Mouse (Mus musculus) embryonic stem cell, embryonic (primary cell): ENCODE measurements around the gene Iqcg.

Experiments used
- CTCF ChIA-PET, 4 experiments: fragments of 300-600 bp in 2 of 4; fragments of 350-600 bp in 2 of 4; sonication (Branson Sonifier 250); formaldehyde crosslinking; loops; one replicate each; lab custom pipeline; 2022; ENCODE audit warnings: inconsistent platforms in 2 of 4; lab: Charles Lee
- POLR2A ChIA-PET, 4 experiments: fragments of 300-600 bp in 2 of 4; fragments of 350-600 bp in 2 of 4; sonication (Branson Sonifier 250); formaldehyde crosslinking; loops; one replicate each; lab custom pipeline; 2022; ENCODE audit warnings: antibody characterized with exemption in 4 of 4, inconsistent platforms in 1 of 4; lab: Charles Lee

Gene Iqcg

DNA sequence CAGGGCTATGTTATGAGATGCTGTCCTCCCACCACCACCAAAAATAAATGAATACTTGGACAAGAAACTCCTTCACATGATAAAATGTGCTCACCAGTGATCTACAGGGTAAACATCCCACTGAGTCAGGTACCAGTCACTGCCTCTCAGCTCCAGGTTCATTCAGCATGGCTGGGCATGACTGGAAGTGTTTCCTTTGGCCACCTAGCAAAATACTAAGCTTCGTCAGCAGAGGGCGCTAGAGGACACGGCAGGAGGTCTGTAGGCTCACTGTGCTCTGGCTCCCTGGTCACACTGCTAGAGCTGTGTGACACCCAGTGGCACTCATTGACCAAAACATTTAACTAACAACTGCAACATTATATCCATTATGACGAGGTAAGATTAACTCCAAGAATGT lies 32.3 kb downstream of the Iqcg start:
- ChIA-PET POLR2A (interaction anchor here (0.5 to 3.6 kb wide), 21 partner anchors 11 to 434 kb away, joined by 3 to 38 read pairs (median 3); partner anchors contain the start of genes Iqcg (in 4 of the 4), Rpl35a (in 3 of the 4) and Osbpl11 (in 1 of the 4)), CTCF (interaction anchor here (0.5 to 2.2 kb wide), 91 partner anchors 9 to 1646 kb away, joined by 3 to 21 read pairs (median 4); partner anchors contain the start of genes Iqcg (in 3 of the 4), Rpl35a (in 2 of the 4), Osbpl11 (in 1 of the 4) and Snx4 (in 1 of the 4))

GRCm38 (mm10) chr16:33021381-33021780 lies 34.6 kb downstream of the Iqcg start:
- ChIA-PET CTCF (interaction anchor here in 3 of 4 experiments (0.6 to 1.3 kb wide), 4 partner anchors 306 to 510 kb away, joined by 3 to 5 read pairs (median 4); no protein-coding TSS in a partner anchor), POLR2A (interaction anchor here in 2 of 4 experiments (0.7 to 3.6 kb wide), 2 partner anchors 35 to 169 kb away, joined by 3 to 38 read pairs; partner anchors contain the start of genes Iqcg (in 1 of the 2) and Rpl35a (in 1 of the 2))

DNA sequence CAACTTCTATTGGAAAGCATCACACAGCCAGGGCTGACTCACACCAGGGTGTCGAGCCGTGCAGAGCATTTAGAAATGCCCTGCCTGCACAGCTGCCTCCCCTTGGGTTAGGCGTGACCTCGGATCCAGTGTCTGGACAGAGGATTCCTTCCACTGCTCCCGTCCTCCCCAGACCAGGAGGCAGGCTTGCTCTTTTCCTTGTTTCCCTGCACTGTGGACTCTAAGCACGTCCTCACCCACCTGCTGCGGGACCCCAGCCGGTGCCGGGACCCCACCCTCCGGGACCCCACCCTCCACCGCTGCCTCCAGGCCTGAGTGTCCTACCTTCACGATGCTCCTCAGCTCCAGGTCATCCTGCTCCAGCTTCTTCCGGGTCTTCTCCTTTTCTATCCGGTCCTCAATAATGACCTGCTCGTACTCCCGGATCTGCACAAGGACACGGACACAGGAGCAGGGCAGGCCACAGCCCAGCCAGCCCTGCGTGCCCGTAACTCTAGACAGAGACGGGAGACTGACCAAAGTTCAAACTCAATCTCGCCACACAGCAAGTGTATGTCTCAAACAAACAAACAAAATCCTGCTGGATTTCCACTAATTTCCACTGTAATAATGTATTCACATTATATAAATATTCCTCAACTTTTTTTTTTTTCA lies 36.8 kb downstream of the Iqcg start:
- POLR2A ChIA-PET: interaction anchor here in 3 of 4 experiments (0.5 to 3.3 kb wide), 8 partner anchors 12 to 716 kb away, joined by 3 to 21 read pairs (median 4); partner anchors contain the start of genes Iqcg (in 2 of the 3) and Rpl35a (in 2 of the 3)
- CTCF ChIA-PET: interaction anchor here in 1 of 4 experiments (0.7 kb wide), 1 partner anchor 314 kb away, joined by 3 read pairs; no protein-coding TSS in a partner anchor

- ChIA-PET CTCF (interaction anchor here in 3 of 4 experiments (0.5 to 0.7 kb wide), 4 partner anchors 18 to 1056 kb away, joined by 3 to 8 read pairs (median 4); partner anchors contain the start of gene Lmln (in 1 of the 3)), POLR2A (interaction anchor here in 3 of 4 experiments (0.7 to 3.3 kb wide), 5 partner anchors 10 to 321 kb away, joined by 3 to 21 read pairs (median 8); partner anchors contain the start of genes Iqcg (in 2 of the 3) and Rpl35a (in 2 of the 3))
Observed at GRCm38 (mm10) chr16:33017677-33018349, 38.2 kb downstream of the Iqcg start.

- POLR2A ChIA-PET: interaction anchor here in 1 of 4 experiments (0.6 kb wide), 1 partner anchor 44 kb away, joined by 5 read pairs; no protein-coding TSS in a partner anchor
- CTCF ChIA-PET: no interaction called here
Observed at GRCm38 (mm10) chr16:33015986-33016385, 40.0 kb downstream of the Iqcg start.

GRCm38 (mm10) chr16:33015396-33015907 lies 40.6 kb downstream of the Iqcg start:
- ChIA-PET POLR2A (no interaction called here), CTCF (interaction anchor here in 1 of 4 experiments (3.8 kb wide), 1 partner anchor 8 kb away, joined by 18 read pairs; no protein-coding TSS in a partner anchor)

- ChIA-PET POLR2A (interaction anchor here in 1 of 4 experiments (2.7 kb wide), 1 partner anchor 42 kb away, joined by 18 read pairs; the partner anchor contains the start of genes Iqcg and Rpl35a), CTCF (interaction anchor here in 1 of 4 experiments (3.8 kb wide), 1 partner anchor 9 kb away, joined by 18 read pairs; no protein-coding TSS in a partner anchor)
Observed at GRCm38 (mm10) chr16:33014921-33015320, 41.1 kb downstream of the Iqcg start.

DNA sequence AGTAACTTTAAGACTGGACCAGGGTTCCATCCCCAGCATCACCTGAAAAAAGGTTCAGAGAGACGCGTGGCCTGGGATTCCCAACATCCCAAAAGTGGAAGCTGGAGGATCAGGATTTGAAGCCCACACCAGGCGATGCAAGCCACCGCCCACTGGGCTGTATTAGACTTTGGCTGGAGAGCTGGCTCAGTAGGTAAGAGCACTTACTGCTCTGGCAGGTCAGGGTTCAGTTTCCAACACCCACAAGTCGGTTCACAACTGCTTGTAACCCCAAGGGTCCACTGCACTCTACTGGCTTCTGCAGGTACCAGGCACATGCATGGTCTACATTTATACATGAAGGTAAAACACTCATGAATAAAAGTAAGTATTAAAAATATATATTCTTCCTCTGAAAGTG lies 42.2 kb downstream of the Iqcg start:
- CTCF ChIA-PET: interaction anchor here in 3 of 4 experiments (2.0 to 3.8 kb wide), 3 partner anchors 10 kb away, joined by 7 to 18 read pairs (median 11); no protein-coding TSS in a partner anchor
- POLR2A ChIA-PET: interaction anchor here in 2 of 4 experiments (0.5 to 2.7 kb wide), 6 partner anchors 9 to 891 kb away, joined by 3 to 18 read pairs (median 5); partner anchors contain the start of genes Iqcg (in 1 of the 2) and Rpl35a (in 1 of the 2)

DNA sequence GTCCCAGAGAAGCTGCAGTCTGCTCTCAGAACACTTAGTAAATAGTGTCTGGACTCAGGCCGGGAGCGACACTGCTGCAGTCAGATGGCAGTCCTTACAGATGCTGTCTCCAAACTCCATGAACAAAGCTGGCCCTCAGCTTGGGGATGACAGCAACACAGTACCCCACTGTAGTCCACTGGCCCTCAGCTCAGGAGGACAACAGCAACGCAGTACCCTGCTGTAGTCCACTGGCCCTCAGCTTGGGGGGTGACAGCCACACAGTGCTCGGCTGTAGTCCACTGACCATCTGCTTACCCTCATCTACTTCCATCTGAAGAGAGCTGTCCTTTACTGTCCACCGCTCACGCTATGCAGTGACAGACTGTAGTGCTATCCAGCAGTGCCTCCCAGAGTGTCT lies 45.9 kb downstream of the Iqcg start:
- CTCF ChIA-PET: interaction anchor here in 1 of 4 experiments (2.3 kb wide), 1 partner anchor 13 kb away, joined by 12 read pairs; no protein-coding TSS in a partner anchor
- POLR2A ChIA-PET: interaction anchor here in 2 of 4 experiments (0.7 to 1.9 kb wide), 3 partner anchors 11 to 807 kb away, joined by 3 to 4 read pairs (median 3); no protein-coding TSS in a partner anchor

- ChIA-PET POLR2A (interaction anchor here in 3 of 4 experiments (0.5 to 1.9 kb wide), 10 partner anchors 9 to 116 kb away, joined by 3 to 8 read pairs (median 4); partner anchors contain the start of genes Iqcg (in 3 of the 3) and Rpl35a (in 1 of the 3)), CTCF (interaction anchor here in 3 of 4 experiments (0.5 to 2.0 kb wide), 5 partner anchors 16 to 1725 kb away, joined by 3 to 9 read pairs (median 5); no protein-coding TSS in a partner anchor)
Observed at GRCm38 (mm10) chr16:33007436-33007835, 48.6 kb downstream of the Iqcg start.

DNA sequence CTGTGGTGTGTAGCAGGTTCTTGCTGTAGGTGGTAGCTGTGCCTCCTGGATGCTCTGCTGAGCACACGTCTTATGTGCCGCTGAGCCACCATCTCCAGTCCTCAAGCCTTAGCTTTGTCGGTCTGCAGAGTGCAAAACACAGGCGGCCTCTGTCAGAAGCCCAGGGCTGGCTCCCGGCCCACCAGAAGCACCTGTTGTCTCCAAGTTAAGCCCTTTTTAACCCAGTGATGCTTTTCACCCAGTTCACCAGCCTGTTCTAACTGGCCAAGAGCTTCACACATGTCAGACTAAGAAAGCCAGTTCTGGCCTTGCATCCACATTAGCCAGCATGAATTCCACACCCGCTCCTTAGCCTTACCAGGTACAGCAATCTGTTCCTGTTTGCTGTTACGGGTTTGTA lies 49.1 kb downstream of the Iqcg start:
- POLR2A ChIA-PET: interaction anchor here in 2 of 4 experiments (1.0 to 1.7 kb wide), 6 partner anchors 11 to 56 kb away, joined by 3 to 8 read pairs (median 4); partner anchors contain the start of genes Iqcg (in 2 of the 2) and Rpl35a (in 1 of the 2)
- CTCF ChIA-PET: interaction anchor here (0.5 to 2.0 kb wide), 5 partner anchors 17 to 193 kb away, joined by 3 to 9 read pairs (median 4); no protein-coding TSS in a partner anchor

DNA sequence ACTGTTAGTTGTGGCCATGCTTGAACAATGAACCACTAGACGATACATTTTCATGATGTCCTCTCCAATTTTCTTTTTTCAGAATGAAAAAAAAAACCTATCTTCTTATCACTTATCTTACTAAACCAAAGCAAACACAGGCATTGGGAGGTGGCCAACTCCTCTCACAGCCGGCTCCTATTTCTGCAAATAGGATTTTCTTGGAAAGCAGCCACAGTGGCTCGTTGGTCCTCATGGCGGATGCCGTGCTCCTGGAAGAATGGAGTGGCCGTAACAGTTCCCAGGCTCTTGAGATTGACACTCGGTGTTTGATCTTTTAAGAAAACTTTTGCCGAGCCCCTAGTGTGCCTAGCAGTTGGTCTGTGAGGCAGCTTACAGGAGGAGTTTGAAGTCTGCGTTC lies 50.8 kb downstream of the Iqcg start:
- ChIA-PET CTCF (interaction anchor here in 1 of 4 experiments (1.9 kb wide), 1 partner anchor 19 kb away, joined by 9 read pairs; no protein-coding TSS in a partner anchor), POLR2A (no interaction called here)

- ChIA-PET CTCF (no interaction called here), POLR2A (interaction anchor here in 1 of 4 experiments (1.0 kb wide), 1 partner anchor 41 kb away, joined by 4 read pairs; no protein-coding TSS in a partner anchor)
Observed at GRCm38 (mm10) chr16:32992158-32992557, 63.9 kb downstream of the Iqcg start.

DNA sequence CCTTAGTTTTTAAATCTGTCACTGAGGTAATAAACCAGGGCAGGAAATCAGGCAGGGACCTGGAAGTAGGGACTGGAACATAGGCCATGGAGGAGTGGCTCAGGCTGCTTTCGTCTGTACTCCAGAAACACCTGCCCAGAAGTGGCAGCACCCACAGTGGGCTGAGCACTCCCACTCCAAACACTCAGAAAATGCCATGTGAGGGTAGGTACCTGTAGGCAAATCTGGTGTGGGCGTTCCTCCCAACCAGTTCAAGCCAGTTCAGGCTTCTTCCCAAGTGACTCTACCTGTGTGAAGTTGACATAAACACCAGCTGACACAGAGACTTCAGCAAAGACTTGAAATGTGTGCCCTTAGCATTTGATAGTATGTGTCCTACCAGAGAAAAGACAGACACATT lies 71.4 kb downstream of the Iqcg start:
- POLR2A ChIA-PET: interaction anchor here in 1 of 4 experiments (0.7 kb wide), 1 partner anchor 24 kb away, joined by 3 read pairs; no protein-coding TSS in a partner anchor

GRCm38 (mm10) chr16:32981405-32981804 lies 74.6 kb downstream of the Iqcg start:
- CTCF ChIA-PET: no interaction called here
- POLR2A ChIA-PET: no interaction called here

More for the DNA sequence above, 71.4 kb downstream of the Iqcg start:
- CTCF ChIA-PET: no interaction called here

GRCm38 (mm10) chr16:32980227-32980626 lies 75.8 kb downstream of the Iqcg start:
- ChIA-PET CTCF (no interaction called here), POLR2A (no interaction called here)

DNA sequence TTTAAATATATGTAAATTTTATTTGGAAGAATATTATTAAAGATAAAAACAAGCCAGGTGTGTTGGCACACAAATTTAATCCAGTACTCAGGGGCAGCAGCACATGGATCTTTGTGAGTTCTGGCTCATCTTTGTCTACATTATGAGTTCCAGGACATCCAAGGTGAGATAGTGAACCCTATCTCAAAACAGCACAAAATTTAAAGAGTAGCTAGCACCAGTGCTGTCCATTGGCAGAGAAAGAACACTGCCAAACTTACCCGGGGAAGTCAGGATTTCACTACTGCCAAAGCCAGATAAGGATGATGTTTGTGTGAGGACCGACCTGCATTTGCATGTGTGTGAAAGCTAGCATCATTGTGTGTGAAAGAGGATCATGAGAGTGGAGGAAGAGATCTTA lies 83.0 kb downstream of the Iqcg start:
- ChIA-PET POLR2A (no interaction called here), CTCF (interaction anchor here in 2 of 4 experiments (0.6 to 0.7 kb wide), 2 partner anchors 19 to 1320 kb away, joined by 3 to 17 read pairs; no protein-coding TSS in a partner anchor)
